Mouse (Mus musculus): ENCODE data around the gene Prr13.

DNA sequence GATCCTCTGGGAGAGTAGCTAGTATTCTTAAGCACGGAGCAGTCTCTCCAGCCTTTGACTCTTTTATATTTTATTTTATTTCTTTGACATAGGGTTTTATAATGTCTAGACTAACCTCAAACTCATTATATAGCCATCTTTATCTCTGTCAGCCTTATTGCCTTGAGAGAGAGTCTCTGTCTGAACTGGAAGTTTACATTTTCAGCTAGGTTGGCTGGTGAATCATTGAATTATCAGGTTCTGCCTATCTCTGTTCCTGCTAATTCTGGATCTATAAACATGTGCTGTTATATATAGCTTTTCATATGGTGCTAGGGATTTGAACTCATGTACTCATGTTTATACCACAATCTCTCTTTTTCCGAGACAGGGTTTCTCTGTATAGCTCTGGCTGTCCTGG is 41.3 kb upstream of the Prr13 start:
- TF ChIP-seq CTCF (IDR thresholded peaks at IDR 0.05; ENCODE audit: low read depth, low read length) (no peak), TAL1 (conservative IDR thresholded peaks at IDR 0.05; ENCODE audit: low read depth, low read length) (no peak), POLR2AphosphoS5 (IDR thresholded peaks at IDR 0.05; ENCODE audit: insufficient replicate concordance, low read depth, low read length) (no peak), GATA1 (IDR thresholded peaks at IDR 0.05; ENCODE audit: borderline replicate concordance, low read length) (no peak), GATA2 (IDR thresholded peaks at IDR 0.05; ENCODE audit: borderline replicate concordance, low read depth, low read length) (no peak)
